Mouse (Mus musculus): ENCODE results near the gene Atp13a1.

DNA sequence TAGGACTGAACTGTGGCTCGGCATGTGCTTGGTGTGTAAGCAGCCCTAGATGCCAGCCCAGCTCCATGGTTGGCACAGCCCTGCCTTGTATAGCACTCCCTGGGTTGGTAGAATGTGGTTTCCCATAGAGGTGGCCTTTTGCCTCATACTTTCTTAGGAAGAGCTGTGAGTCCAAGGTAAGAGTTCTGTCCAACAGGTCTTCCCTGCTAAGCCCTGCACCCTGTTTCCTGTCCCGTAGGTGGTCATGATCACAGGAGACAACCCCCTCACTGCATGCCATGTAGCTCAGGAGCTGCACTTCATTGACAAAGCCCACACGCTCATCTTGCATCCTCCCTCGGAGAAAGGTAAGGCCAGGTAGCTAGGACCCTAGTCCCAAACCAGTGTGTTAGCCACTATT, 10.8 kb downstream of the Atp13a1 start:
- TF ChIP-seq GATA1 (IDR thresholded peaks at IDR 0.05; ENCODE audit: borderline replicate concordance, low read length) (no peak), FLI1 (IDR thresholded peaks at IDR 0.05; ENCODE audit: low read length) (no peak)
